Mouse (Mus musculus) megakaryocyte, adult 5-6 weeks (primary cell): ENCODE results near the gene Arpp19. TPM values are rescaled to one million over a fixed set of nuclear protein-coding genes. Genes with fewer than 3 reads are reported as not detected.

Source experiments
- ATAC-seq: 2 replicates; pipeline ENCODE4 v1.8.0; 2016; ENCODE audit warnings: mild to moderate bottlenecking, inconsistent platforms; ENCODE audit not compliant: poor library complexity, severe bottlenecking
- total RNA-seq, 2 experiments: library from RNA; stranded (forward) in 1 of 2; stranded (reverse) in 1 of 2; fragments of 153-499, 151-499 nt in 1 of 2; fragments of 221-1000, 200-1000 nt in 1 of 2; gene quantifications; 2 replicates each; pipeline versions ENCODE4 v1.2.3 to v1.2.4; 2015 to 2017

The Arpp19 gene
- total RNA-seq, 2 experiments from 2014 or later: 114 to 134 TPM

- no peak for ATAC-seq
These were observed 1.5 kb upstream of the Arpp19 start for GRCm38 (mm10) chr9:75035944-75036343.

GRCm38 (mm10) chr9:75038357-75038688 is 909 bp downstream of the Arpp19 start:
- ATAC-seq: no peak

- no peak for ATAC-seq
These were observed 3.2 kb downstream of the Arpp19 start for GRCm38 (mm10) chr9:75040566-75040965.

- ATAC-seq: no peak
These were observed 4.6 kb downstream of the Arpp19 start for GRCm38 (mm10) chr9:75041840-75042525.

DNA sequence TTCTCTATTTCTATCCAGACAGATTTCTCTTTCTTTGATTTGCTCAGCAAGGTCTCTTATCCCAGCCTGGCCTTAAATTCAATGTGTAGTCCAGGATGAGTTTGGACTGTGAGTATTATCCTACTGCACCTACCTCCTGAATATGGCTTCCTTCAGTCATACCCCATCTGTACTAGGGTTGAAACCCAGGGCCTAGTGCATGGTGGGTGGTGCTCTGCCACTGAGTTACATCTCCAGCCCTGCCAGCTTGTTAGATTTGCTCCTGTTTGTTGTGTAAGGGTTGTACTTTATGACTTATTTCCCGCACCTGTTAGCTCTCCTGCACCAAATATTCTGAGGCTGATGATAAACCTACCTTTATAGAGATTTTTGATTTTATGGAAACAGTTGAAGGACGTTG is 5.8 kb downstream of the Arpp19 start:
- no peak for ATAC-seq

DNA sequence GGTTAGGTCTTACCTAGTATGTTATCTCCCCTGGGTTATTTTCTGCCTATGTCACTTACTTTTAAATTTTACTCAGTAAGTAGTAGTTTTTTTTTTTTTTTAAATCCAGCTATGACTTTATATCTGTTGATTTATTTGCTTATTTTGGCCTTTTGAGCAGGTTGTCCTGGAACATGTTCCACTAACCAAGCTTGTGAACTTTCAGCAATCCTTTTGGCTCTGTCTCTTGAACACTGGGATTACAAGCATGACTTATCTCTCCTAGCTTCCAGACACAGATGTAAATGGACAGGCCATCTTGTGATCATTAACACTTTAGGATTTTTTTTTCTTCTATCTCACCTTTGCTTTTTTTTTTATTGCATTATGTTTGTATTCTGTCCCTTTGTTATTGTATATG is 9.7 kb downstream of the Arpp19 start:
- no peak for ATAC-seq

GRCm38 (mm10) chr9:75049100-75049499 is 11.7 kb downstream of the Arpp19 start:
- peak; percentile 58 for ATAC-seq

GRCm38 (mm10) chr9:75050003-75050402 is 12.6 kb downstream of the Arpp19 start:
- ATAC-seq: peak; percentile 94

GRCm38 (mm10) chr9:75051841-75052240 is 14.4 kb downstream of the Arpp19 start:
- ATAC-seq: no peak

DNA sequence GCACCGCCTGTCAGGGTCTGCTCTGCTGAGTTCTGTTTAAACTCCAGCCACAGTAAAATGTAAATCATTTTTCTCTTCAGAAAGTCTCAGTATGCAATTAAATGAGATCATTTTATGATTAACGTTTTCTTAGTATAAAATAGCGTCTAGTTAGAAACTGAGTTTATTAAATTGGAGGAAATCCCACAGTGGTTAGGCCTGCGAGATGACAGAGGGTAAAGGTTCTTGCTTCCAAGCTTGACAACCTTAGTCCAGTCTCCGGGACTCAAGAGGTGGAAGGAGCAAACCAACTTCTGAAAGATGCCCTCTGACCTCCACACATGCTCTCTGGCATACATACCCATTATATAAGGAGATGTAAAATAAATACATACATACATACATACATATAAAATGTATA is 17.6 kb downstream of the Arpp19 start:
- ATAC-seq: no peak

DNA sequence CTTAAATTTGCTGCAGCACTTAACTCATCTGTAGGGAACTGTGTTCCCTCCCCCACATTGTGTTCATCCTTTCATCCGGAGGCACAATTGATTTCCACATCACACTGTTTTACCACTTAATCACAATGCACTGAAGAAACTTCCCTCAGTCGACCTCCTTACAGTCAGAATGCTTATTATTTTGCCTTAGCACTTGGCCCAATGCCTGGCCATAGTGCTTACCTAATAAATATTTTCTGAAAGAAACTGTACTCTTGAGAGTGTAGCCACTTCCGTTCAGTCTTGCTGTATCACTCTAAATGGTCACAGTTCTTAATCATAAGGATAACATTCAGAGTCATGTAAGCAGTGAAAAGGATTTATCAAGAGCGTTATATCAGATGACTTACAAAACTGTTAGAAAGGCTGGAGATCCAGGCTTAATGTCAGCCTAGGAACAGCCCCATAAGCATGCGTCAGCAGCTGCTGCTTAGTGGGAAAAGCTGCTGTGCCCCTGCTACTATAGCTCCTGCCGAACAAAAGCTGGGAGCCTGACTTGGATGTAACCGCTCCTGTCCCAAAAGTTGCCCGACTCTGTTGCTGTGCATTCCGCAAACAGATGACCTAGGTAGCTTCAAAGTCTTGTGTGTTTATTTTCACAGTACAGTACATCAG is 27.4 kb downstream of the Arpp19 start:
- ATAC-seq: peak; percentile 63

DNA sequence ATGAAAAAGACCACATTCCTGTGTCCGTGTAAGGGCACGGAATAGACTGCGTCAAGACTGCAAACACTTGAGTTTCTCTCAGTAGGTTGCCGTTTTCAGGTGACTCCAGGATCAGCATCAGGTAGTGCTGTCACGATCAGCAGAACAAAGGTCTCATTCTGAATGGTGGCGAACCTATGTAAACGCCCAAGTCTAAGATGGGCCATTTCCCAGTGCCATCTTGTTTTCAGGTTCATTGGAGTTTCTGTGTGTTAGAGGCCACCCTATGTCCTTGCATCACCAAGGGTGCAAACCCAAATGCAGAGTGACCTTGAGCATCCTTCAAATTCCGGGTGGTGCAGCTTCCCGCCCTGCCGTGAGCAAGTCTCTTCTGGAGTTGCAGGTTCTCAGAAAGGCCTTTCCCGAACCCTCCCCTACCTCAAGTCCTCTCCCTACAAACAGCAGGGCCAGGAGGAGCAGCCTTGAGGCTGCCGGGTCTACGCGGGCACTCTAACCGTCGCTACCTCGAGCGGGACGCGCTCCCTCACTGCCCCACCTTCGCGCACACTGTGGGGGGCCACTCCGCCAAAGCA is 33.1 kb downstream of the Arpp19 start, which contains the start of gene Myo5a:
Gene Myo5a, plus strand, starts transcription at position 559 of the 572 bp plus-strand sequence.
- ATAC-seq: no peak

DNA sequence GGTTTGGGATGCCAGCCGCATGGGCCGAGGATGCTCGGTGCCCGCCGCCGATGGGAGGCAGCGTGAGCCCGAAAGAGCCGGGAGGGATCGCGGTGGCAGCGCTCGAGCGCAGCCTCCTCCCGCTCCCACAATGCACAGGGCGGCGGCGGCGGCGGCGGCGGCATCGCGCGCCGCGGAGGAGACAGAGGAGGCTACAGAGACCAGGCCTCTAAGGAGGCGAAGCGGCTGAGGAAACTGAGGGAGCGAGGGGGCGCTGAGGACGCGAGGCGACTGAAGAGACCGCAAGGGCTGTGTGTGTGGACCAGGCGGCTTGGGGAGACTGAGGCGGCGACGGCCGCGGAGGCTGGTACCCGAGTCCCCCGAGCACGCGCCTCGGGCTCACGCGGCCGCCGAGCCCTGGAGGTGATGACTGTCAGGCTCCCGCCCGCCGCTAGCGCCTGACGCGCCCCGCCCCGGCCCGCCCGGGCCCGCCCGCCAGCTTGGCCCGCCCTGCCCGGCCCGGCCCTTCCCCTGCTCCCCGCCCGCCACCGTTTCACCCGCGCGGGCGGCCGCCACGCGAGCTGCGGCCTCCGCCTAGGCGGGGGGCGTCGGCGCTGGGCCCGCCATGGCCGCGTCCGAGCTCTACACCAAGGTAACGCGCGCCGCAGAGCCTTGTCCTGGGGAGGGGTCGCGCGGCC is 33.8 kb downstream of the Arpp19 start:
- peak; percentile 80 for ATAC-seq

GRCm38 (mm10) chr9:75071706-75072192 is 34.3 kb downstream of the Arpp19 start:
- peak; percentile 72 for ATAC-seq

- no peak for ATAC-seq
These were observed 34.9 kb downstream of the Arpp19 start for GRCm38 (mm10) chr9:75072361-75072760.

DNA sequence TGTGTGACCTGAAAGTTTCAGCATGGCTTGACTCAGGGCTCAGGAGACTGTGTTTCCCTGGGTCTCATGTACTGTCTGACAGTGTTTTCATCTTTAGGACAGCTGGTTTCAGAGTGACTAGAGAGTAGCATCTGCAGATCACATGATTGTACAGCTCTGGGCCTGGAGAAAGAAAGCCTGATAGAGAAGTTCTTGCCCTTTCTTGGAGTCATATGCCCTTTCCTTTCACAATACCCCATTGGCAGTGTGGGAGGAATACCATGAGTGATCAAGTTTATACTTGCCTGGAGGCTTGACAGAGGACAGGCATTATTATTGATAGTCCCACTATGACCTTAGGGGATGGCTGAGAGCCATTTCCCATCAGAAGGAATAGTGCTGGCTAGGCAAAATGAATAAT is 39.8 kb downstream of the Arpp19 start:
- ATAC-seq: no peak

DNA sequence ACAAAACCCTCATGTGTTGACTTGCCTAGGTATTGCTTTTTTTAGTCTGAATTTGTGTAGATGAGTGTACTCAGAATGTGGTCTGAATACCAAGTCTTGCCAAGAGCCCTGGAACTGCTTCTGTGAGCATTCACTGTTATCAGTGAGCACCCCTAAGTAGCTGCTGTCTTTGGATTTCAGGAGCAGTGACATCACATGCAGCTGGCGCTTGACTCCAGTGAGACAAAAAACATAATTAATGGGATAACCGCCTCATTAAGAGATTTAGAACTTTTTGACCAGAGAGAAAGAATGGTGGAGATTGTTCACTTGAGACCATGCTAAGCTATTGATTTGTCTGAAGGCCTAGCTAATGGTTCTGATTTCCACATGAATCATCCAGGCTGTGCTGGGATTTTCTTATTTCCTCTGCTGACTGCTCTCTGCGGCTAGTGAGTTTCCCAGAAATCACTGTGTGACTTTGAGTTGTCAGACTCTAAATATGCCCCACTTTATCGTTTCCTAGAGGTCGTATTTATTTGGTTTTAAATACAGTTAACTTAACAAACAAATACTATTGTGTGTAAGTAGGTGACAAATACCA is 47.9 kb downstream of the Arpp19 start:
- no peak for ATAC-seq

GRCm38 (mm10) chr9:75087823-75088222 is 50.4 kb downstream of the Arpp19 start:
- no peak for ATAC-seq

DNA sequence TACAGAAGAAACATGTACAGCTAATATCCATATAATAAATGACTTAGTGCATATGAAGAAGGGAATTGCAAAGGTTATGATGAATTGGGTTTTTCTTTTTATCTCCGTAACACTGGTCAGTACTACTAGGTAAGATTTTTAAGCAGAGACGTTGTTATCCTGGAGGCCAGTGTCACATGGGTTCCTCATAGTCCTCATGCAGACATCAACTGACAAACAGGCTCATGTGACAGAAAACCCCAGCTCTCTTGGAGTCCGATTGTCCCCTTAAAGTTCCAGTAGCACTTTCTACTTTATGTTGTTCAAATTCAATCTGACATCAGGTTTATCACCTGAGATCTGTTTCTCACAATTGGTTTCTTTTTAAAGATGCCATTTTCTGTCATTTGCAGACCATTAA is 51.9 kb downstream of the Arpp19 start:
- ATAC-seq: no peak

DNA sequence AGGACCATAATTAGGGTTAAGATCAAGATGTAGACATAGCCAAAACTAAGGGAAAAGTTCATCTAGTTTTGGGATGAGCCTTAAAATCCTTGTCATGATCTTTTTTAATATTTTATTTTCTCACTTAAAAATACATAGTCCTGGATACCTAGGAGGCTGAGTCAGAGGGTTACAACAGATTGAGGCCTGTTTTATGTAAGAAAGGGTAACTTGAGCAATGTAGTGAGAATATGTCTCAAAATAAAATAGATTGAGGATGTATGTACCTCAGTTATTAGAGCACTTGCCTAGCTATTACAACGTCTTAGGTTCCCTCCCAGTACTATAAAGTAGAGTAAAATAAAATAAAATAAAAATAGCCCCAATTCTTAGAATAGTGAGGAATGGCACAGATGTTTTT is 54.7 kb downstream of the Arpp19 start:
- ATAC-seq: peak; percentile 45; the same call in 1 of the 2 replicates

DNA sequence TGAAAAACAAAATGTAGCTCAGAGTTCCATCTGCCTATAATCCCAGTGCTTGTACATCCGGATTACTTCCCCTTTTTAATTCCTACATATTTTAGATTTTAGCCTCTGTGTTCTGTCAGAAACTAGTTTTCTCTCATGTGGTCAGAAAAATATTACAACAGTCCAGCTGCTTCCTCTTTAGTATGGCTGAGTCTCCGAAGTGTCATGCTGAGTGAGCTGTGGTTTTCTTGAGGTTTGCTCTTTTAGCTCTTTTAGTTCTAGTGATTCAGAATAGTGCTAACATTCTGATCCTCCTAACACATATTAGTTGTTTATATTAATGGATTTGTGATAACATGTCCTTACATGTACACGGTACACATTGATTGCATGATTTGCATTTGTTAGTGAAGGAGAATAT is 57.3 kb downstream of the Arpp19 start:
- peak; percentile 95 for ATAC-seq
